Mouse (Mus musculus) heart, embryonic 13.5 days (tissue): ENCODE data around the gene Srd5a3. TPM values are rescaled to one million over a fixed set of nuclear protein-coding genes. Genes with fewer than 3 reads are reported as not detected.

Experiments
- ATAC-seq: fragments of 200-750 bp; cut with Nextera tagmentation; 2 replicates; pipeline ENCODE4 v1.8.0; 2017; ENCODE audit warnings: moderate TSS enrichment; ENCODE audit not compliant: insufficient number of reproducible peaks, low FRiP score, low TSS enrichment; ENCODE audit errors: extremely low read depth
- H3K27ac ChIP-seq: fragments of 300-500 bp; sonication (generic); replicated peaks from 2 replicates; pipeline ENCODE4 v1.5.1; 2015; ENCODE audit warnings: moderate library complexity, mild to moderate bottlenecking, inconsistent platforms
- H3K27me3 ChIP-seq: fragments of 300-500 bp; sonication (generic); replicated peaks from 2 replicates; pipeline ENCODE4 v1.6.1; 2015; ENCODE audit warnings: mild to moderate bottlenecking, inconsistent platforms
- H3K36me3 ChIP-seq: fragments of 300-500 bp; sonication (generic); 2 replicates; pipeline ENCODE4 v1.6.1; 2015; ENCODE audit warnings: mild to moderate bottlenecking, inconsistent platforms
- H3K4me1 ChIP-seq: fragments of 300-500 bp; sonication (generic); 2 replicates; pipeline ENCODE4 v1.6.1; 2015; ENCODE audit warnings: inconsistent platforms
- H3K4me2 ChIP-seq: fragments of 300-500 bp; sonication (generic); 2 replicates; pipeline ENCODE4 v1.6.1; 2015; ENCODE audit warnings: inconsistent platforms, mild to moderate bottlenecking, moderate library complexity
- H3K4me3 ChIP-seq: fragments of 300-500 bp; sonication (generic); 2 replicates; pipeline ENCODE4 v1.5.1; 2015; ENCODE audit warnings: moderate library complexity, mild to moderate bottlenecking, inconsistent platforms
- H3K9ac ChIP-seq: fragments of 300-500 bp; sonication (generic); 2 replicates; pipeline ENCODE4 v1.6.1; 2015; ENCODE audit warnings: inconsistent platforms, mild to moderate bottlenecking, moderate library complexity
- H3K9me3 ChIP-seq: fragments of 300-500 bp; sonication (generic); 2 replicates; pipeline ENCODE4 v1.6.1; 2016; ENCODE audit warnings: inconsistent platforms
- WGBS: fragments of 180-500 bp; shearing (Covaris S2); methylation state at CpG from one replicate; pipeline ENCODE4 v1.1.7; 2015; ENCODE audit warnings: mixed read lengths; 5-methylcytosine and 5-hydroxymethylcytosine counted together
- polyA plus RNA-seq: library from polyadenylated mRNA; unstranded; fragments of >200 nt; fragmentation: Nextera tagmentation; extraction: Ambion mirVana; gene quantifications from 2 replicates; pipeline ENCODE4 v1.2.1, GENCODE M21; 2015

Gene Srd5a3
- polyA plus RNA-seq, 1 experiment from 2014 or later, result 27.7 TPM

DNA sequence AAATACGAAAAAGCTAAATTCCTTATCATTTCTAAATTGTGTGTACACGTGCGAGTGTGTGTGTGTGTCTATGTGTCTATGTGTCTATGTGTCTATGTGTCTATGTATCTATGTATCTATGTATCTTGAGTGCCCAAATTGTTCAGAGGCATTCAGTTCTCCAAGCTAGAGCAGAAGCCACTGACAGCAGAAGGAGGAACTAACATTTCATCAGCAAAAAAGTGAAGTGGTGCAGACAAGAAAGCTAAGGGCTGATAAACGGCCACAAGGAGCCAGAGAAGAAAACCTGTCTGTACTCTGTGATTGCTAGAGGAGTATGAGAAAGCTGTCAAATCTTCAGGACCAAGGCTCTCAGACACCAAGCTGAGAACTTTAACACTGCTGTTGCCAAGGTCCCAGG is 8.1 kb upstream of the Srd5a3 start:
- Histone ChIP-seq H3K9ac (no peak overlapping the region), H3K27me3 (no peaks in the 10 kb centered on the region), H3K4me3 (no peak overlapping the region), H3K27ac (no peak overlapping the region), H3K9me3 (no peaks in the 10 kb centered on the region), H3K36me3 (no peaks in the 10 kb centered on the region), H3K4me1 (no peaks in the 10 kb centered on the region), H3K4me2 (no peak overlapping the region)
- no peak for ATAC-seq
- WGBS, result 55% methylated on average over 4 of the region's 4 CpGs

DNA sequence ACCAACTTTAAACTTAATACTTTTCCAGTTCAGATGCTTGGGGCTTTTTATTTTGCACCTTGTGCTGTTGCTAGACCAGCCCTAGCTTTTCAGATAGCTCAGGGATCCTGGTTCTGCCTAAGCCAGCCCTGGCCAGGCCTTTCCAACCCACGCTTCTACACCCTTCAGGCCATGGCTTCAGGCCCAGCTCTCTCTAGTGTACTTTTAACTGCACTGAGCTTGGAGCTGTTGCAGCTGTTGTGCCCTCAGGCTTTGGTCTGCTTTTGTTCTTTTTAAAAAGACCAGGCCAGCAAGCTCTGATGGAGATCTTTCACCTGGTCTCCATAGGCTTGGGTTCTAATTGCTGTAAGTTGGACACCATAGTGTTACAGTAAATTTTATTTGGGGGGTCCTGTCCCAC is 4.4 kb upstream of the Srd5a3 start:
- Histone ChIP-seq H3K4me2 (no peak overlapping the region), H3K9me3 (no peaks in the 10 kb centered on the region), H3K27me3 (no peaks in the 10 kb centered on the region), H3K36me3 (no peaks in the 10 kb centered on the region), H3K4me3 (no peak overlapping the region), H3K9ac (no peak overlapping the region), H3K4me1 (peaks cover 20% of the 10 kb centered on the region), H3K27ac (no peak overlapping the region)
- no peak for ATAC-seq
- 84% methylated on average over 1 of the region's 1 CpGs for WGBS

GRCm38 (mm10) chr5:76136271-76136670 is 3.8 kb upstream of the Srd5a3 start:
- Histone ChIP-seq H3K27ac (no peak overlapping the region), H3K27me3 (no peaks in the 10 kb centered on the region), H3K9ac (no peak overlapping the region), H3K4me1 (peaks cover 23% of the 10 kb centered on the region), H3K4me2 (no peak overlapping the region), H3K9me3 (no peaks in the 10 kb centered on the region), H3K36me3 (no peaks in the 10 kb centered on the region), H3K4me3 (no peak overlapping the region)
- 91% methylated on average over 3 of the region's 3 CpGs for WGBS
- no peak for ATAC-seq

GRCm38 (mm10) chr5:76137586-76137985 is 2.5 kb upstream of the Srd5a3 start:
- no peak overlapping the region for H3K4me3 ChIP-seq
- no peak for ATAC-seq

GRCm38 (mm10) chr5:76138071-76138470 is 2.0 kb upstream of the Srd5a3 start:
- no peaks in the 10 kb centered on the region for H3K9me3 ChIP-seq
- H3K4me2 ChIP-seq, result no peak overlapping the region
- H3K27me3 ChIP-seq, result no peaks in the 10 kb centered on the region
- 59% methylated on average over 1 of the region's 1 CpGs for WGBS
- no peak overlapping the region for H3K27ac ChIP-seq
- no peak for ATAC-seq
- H3K9ac ChIP-seq, result no peak overlapping the region
- H3K36me3 ChIP-seq, result no peaks in the 10 kb centered on the region
- H3K4me3 ChIP-seq, result no peak overlapping the region
- H3K4me1 ChIP-seq, result peaks cover 26% of the 10 kb centered on the region

More at GRCm38 (mm10) chr5:76137586-76137985, 2.5 kb upstream of the Srd5a3 start:
- Histone ChIP-seq H3K4me2 (no peak overlapping the region), H3K9me3 (no peaks in the 10 kb centered on the region), H3K27me3 (no peaks in the 10 kb centered on the region), H3K9ac (no peak overlapping the region), H3K36me3 (no peaks in the 10 kb centered on the region), H3K4me1 (peaks cover 26% of the 10 kb centered on the region), H3K27ac (no peak overlapping the region)
- WGBS, result 85% methylated on average over 1 of the region's 1 CpGs

GRCm38 (mm10) chr5:76138512-76138911 is 1.6 kb upstream of the Srd5a3 start:
- WGBS, result 39% methylated on average over 10 of the region's 10 CpGs
- Histone ChIP-seq H3K9ac (no peak overlapping the region), H3K4me2 (no peak overlapping the region), H3K36me3 (no peaks in the 10 kb centered on the region), H3K27ac (no peak overlapping the region), H3K4me3 (no peak overlapping the region), H3K9me3 (no peaks in the 10 kb centered on the region), H3K27me3 (no peaks in the 10 kb centered on the region), H3K4me1 (peaks cover 26% of the 10 kb centered on the region)
- no peak for ATAC-seq

GRCm38 (mm10) chr5:76139171-76139671 is 850 bp upstream of the Srd5a3 start:
- H3K9ac ChIP-seq, result peak overlapping the region; percentile 94
- H3K4me2 ChIP-seq, result peak overlapping the region; percentile 83
- no peaks in the 10 kb centered on the region for H3K27me3 ChIP-seq
- H3K27ac ChIP-seq, result peak overlapping the region; percentile 99
- H3K9me3 ChIP-seq, result no peaks in the 10 kb centered on the region
- ATAC-seq, result no peak
- H3K4me1 ChIP-seq, result peaks cover 26% of the 10 kb centered on the region
- H3K4me3 ChIP-seq, result peak overlapping the region; percentile 80
- WGBS, result 27% methylated on average over 7 of the region's 7 CpGs
- H3K36me3 ChIP-seq, result no peaks in the 10 kb centered on the region

- Histone ChIP-seq H3K4me3 (peak overlapping the region; percentile 80), H3K27ac (peak overlapping the region; percentile 99), H3K9me3 (no peaks in the 10 kb centered on the region), H3K4me2 (peak overlapping the region; percentile 83), H3K36me3 (no peaks in the 10 kb centered on the region), H3K4me1 (peaks cover 26% of the 10 kb centered on the region), H3K27me3 (no peaks in the 10 kb centered on the region), H3K9ac (peak overlapping the region; percentile 94)
- 11% methylated on average over 9 of the region's 9 CpGs for whole genome bisulfite sequencing
- ATAC-seq, result no peak; the same call in 1 of the 2 replicates
Observed at GRCm38 (mm10) chr5:76140730-76141066, 627 bp downstream of the Srd5a3 start.

- ATAC-seq, result no peak
- peaks cover 21% of the 10 kb centered on the region for H3K4me1 ChIP-seq
- no peaks in the 10 kb centered on the region for H3K9me3 ChIP-seq
- no peak overlapping the region for H3K4me3 ChIP-seq
- no peak overlapping the region for H3K9ac ChIP-seq
- no peak overlapping the region for H3K4me2 ChIP-seq
- 72% methylated on average over 4 of the region's 4 CpGs for WGBS
- H3K27me3 ChIP-seq, result no peaks in the 10 kb centered on the region
- H3K36me3 ChIP-seq, result 0 out of 2 replicates have a peak, but pooled peaks cover 3% of the 10 kb centered on the region
- H3K27ac ChIP-seq, result no peak overlapping the region
Observed at GRCm38 (mm10) chr5:76143356-76143755, 3.3 kb downstream of the Srd5a3 start.

GRCm38 (mm10) chr5:76146401-76146800 is 6.3 kb downstream of the Srd5a3 start:
- peaks cover 2% of the 10 kb centered on the region; the same call in 1 of the 2 replicates for H3K4me1 ChIP-seq
- no peak for ATAC-seq
- 89% methylated on average over 1 of the region's 1 CpGs for WGBS
- H3K36me3 ChIP-seq, result peaks cover 32% of the 10 kb centered on the region
- no peaks in the 10 kb centered on the region for H3K9me3 ChIP-seq
- no peaks in the 10 kb centered on the region for H3K27me3 ChIP-seq
- no peak overlapping the region for H3K4me2 ChIP-seq
- no peak overlapping the region for H3K9ac ChIP-seq
- no peak overlapping the region for H3K4me3 ChIP-seq
- no peak overlapping the region for H3K27ac ChIP-seq

DNA sequence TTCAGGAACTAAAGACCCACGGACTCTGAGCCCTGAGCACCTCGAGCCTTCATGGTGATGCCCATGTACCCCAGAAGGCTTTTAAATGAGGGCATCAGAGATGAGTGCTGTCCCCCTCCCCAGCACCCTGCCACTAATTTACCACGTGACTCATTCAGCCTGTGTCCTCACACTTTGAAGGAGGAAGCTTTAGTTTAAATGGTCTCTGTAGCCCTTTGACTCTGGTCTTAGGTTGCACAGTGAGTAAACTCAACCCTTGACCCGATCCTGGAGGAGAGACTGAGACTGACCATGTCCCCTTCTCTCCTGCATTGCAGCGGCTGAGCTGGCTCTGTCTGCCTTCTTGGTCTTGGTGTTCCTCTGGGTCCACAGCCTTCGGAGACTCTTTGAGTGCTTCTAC is 9.4 kb downstream of the Srd5a3 start:
- no peaks in the 10 kb centered on the region for H3K9me3 ChIP-seq
- H3K27ac ChIP-seq, result no peak overlapping the region
- H3K9ac ChIP-seq, result no peak overlapping the region
- no peak for ATAC-seq
- H3K4me2 ChIP-seq, result no peak overlapping the region
- H3K36me3 ChIP-seq, result peaks cover 51% of the 10 kb centered on the region
- no peaks in the 10 kb centered on the region for H3K27me3 ChIP-seq
- H3K4me1 ChIP-seq, result peaks cover 6% of the 10 kb centered on the region
- H3K4me3 ChIP-seq, result no peak overlapping the region
- 86% methylated on average over 6 of the region's 6 CpGs for WGBS

- ATAC-seq, result no peak
Observed at GRCm38 (mm10) chr5:76152956-76153355, 12.9 kb downstream of the Srd5a3 start.

More at GRCm38 (mm10) chr5:76152956-76153355, 12.9 kb downstream of the Srd5a3 start:
- peaks cover 65% of the 10 kb centered on the region for H3K36me3 ChIP-seq
- H3K27me3 ChIP-seq, result no peaks in the 10 kb centered on the region
- H3K27ac ChIP-seq, result no peak overlapping the region
- no peaks in the 10 kb centered on the region for H3K9me3 ChIP-seq
- no peak overlapping the region for H3K4me2 ChIP-seq
- peaks cover 24% of the 10 kb centered on the region for H3K4me1 ChIP-seq
- 87% methylated on average over 6 of the region's 6 CpGs for WGBS
- no peak overlapping the region for H3K4me3 ChIP-seq
- no peak overlapping the region for H3K9ac ChIP-seq
